Mouse (Mus musculus) ovary, postnatal 10 days (tissue): ENCODE measurements around the gene Ak2.
A peak's percentile ranks its signal among the peaks of the same experiment; 100 is the strongest.

Experiments used
- DNase-seq: peaks from one replicate; pipeline ENCODE4 v3.0.0; 2022; ENCODE audit warnings: low spot score

Ak2 gene

DNA sequence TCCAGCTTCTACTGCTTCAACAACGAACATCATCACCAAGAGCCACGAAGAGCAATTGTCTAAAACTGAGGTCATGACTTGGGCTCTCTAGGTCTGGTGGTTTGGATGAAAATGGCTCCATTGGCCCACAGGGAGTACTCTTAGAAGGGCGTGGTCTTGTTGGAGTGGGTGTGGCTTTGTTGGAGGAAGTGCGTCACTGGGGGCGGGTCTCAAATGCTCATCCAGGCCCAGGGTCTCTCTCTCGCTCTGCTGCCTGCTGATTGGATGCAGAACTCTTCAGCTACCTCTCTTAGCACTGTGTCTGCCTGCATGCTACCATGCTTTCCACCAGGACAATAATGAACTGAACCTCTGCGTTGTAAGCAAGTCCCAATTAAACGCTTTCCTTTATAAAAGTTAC lies 17.1 kb upstream of the Ak2 start:
- DNase-seq: no peak

DNA sequence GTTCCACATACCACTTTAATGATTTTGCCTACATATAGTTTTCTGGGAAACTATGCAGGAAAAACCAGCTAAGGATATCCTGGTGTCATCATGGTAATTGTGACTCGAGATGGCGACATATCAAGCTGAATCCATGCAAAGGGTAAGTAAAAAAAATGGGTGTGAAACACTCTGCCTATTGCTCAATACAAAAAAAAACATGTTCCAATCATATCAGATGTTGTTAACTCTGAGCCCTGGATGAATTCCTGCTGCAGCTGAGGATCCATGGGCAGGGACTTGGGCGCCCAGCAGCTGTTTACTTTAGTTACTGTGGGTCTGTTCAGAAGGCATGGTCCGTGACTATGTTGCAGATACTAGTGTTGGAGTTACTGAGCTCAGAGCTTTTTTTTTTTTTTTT lies 15.2 kb upstream of the Ak2 start:
- no peak for DNase-seq

DNA sequence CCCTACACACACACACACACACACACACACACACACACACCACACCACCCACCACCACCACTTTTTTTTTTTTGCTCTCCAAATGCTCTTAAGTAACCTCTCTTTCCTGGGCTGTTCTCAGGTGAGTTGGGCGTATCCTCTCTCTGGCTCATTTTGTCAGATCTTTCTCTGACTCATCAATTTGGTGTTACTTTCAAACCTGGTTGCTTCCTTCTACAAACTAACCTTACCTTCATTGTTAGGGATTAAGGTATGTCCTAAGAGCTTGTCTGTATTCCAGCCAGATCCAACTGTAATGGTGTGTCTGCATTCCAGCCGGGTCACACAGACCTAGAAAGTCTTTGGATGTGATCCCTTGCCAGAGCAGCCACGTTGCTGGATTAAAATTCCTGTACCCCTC lies 14.5 kb upstream of the Ak2 start:
- DNase-seq: no peak

DNA sequence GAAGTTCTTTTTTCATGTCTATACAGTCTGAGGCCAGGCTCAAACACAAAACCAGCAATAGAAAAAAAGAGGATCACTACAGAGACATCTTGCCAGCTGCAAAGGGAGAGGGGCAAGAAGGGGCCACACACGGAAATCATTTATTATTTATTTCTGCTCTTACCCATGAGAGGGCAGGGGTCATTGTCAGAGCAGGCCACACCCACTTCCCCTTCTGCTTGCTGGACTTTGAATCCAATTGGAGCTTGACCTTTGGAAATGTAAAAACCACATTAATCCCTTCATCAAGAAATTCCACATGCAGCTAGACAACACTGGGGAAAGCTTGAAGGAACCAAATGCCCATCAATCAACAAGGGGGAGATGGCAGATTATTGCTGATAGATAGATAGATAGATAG lies 13.1 kb upstream of the Ak2 start:
- DNase-seq: no peak

DNA sequence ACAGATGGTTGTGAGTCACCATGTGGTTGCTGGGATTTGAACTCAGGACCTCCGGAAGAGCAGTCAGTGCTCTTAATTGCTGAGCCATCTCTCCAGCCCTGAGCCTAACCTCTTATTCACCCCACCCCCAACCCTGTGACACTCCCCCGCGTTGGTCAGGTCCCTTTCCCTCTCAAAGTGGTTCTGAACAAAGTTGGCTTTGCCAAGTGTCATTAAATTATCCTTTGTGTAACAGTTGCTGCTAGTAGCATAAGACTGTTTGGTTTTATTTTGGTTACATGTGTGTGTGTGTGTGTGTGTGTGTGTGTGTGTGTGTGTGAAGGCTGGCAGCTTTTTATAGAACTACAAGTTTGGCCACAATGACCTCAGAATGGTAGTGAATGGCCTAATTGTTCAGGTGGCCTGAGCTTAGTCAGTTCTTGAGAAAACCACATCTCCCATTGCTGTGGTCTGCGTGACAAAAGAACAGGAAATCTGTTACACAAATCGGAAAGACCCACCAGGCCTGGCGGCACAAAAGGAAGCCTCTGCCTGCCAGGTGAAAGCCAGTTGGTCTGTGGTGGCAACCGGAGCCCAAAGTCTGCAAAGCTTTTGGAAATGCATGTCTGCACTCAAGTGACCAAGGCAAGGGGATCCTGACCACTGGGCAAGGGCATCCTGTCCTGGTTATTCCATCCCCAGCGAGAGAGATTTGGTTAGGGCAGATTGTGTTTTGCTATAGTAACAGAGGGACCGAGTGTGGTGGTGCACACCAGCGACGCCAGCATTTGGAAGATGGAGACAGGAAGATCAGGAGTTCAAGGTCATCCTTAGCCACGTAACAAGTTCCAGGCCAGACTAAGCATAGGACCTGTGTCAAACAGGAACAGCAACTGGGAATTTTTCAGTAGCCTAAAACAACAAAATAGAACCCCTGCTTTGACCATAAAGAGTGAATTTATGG lies 10.6 kb upstream of the Ak2 start:
- no peak for DNase-seq

DNA sequence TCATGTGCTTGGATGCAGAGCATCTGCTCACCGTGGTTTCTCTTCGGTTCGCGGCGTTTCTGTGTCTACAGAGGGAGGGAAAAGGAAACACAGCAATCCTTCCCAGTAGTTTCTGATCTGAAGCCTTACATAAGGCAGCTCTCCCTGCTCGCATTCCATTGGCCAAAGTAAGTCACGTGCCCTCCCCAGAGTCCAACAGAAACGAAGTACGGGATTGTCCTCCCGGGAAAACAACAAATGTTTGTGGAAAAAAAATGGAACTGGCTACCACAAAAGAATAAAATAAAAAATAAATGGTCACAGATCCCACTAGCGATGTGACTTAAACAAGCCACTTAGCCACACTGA lies 10.0 kb upstream of the Ak2 start:
- DNase-seq: no peak

DNA sequence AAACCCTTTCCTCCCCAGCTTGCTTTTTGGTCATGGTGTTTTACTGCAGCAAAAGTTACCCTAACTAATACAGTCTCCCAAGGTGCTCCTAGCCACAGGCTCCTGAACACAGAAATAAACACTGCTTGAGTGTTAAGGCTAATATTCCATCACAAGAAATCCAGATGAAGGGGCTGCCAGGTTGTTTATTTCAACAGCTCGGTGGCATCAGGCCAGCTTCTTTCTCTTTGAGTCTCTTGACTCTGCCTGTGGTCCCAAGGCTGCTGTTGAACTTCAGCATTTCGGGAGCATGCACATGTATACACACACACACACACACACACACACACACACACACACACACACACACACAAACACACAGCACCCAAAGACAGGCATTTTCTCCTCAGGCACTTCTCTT lies 8.6 kb upstream of the Ak2 start:
- no peak for DNase-seq

DNA sequence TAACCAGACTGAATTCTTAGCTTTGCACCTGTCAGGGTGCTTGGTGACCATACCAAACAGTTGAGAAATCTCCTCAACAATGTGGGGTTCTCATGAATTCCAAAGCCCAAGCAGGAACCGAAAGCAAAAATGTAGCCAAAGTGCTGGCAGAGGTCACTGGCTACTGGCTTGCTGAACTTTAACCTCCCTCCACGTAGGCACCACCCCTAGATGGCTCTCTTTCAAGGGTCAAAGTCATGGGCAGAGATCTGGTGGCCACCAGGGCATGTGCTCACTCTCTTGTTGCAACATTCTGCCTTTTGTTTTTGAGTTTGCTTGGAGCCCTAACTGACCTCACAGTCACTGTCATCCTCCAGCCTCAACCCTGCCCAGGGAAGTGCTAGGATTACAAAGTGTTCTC lies 8.1 kb upstream of the Ak2 start:
- DNase-seq: no peak

DNA sequence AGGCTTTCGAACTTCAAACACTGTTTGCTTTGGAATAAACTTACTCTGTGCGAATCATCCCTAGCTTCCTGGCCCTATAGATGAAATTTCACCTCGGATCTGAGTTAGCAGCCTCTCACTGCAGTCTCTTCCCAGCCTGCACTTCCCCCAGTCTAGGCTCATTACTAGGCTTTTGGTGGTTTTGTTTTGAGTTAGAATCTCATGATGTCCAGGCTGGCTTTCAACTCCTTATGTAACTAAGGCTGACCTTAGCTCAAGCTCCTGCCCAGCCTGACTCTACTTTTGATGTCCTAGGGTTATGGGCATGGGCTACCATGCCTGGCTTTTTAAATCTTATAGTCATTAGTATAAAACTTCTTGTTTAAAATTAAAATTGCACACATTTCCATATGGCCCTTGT lies 7.2 kb upstream of the Ak2 start:
- DNase-seq: no peak

DNA sequence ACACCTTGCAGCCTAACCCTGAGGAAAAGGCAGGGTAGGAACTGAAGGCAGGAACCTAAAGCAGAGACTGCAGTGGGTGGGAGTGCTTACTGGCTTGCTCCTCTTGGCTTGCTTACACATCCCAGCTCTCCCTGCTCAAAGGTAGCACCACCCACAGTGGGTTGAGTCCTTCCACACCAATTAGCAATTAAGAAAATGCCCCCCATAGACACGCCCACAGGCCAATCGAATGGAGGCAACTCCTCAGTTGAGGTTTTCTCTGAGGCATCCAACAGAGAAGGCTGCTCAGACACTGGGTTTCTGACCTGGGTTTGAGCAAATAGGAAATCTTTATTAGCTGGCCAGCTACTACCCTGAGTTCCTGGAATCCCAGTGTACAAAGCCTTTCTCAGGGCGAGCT lies 2.8 kb upstream of the Ak2 start:
- no peak for DNase-seq

DNA sequence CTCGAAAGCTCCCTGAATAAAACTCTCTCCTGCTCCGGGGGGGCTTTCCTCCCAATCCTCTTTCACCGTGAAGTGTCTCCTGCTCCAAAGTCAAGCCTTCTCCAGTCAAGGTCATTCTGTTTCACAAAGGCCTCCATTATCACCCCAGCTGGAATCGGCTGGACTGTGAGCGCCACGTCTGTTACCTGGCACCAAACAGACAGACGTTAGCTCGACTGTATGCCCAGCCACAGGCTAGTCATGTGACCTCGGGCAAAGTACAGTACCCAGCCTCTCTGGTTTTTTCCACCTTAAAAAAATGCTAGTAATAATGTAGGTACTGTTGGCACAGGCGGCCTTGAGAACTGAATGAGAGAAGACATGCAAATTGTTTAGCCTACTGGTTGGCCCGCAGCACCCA lies 2.1 kb upstream of the Ak2 start:
- no peak for DNase-seq

DNA sequence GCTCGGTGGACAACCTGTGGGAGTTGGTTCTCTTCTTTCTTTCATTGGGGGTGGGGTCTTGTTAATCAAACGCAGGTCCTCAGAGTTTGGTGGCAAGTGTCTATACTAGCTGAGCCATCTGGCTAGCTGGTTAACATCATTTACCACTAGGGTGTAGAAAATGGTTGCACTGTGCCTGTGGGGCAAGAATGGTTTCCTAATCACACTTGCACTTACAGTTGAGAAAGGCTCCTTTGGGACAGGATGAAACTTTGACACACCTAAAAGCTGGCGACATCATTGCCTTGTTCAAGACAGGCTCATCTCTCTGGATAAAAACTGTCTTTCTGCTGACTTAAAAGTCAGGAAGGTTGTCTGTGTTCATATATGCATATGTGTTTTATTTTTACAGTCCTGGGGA lies 418 bp downstream of the Ak2 start:
- no peak for DNase-seq

DNA sequence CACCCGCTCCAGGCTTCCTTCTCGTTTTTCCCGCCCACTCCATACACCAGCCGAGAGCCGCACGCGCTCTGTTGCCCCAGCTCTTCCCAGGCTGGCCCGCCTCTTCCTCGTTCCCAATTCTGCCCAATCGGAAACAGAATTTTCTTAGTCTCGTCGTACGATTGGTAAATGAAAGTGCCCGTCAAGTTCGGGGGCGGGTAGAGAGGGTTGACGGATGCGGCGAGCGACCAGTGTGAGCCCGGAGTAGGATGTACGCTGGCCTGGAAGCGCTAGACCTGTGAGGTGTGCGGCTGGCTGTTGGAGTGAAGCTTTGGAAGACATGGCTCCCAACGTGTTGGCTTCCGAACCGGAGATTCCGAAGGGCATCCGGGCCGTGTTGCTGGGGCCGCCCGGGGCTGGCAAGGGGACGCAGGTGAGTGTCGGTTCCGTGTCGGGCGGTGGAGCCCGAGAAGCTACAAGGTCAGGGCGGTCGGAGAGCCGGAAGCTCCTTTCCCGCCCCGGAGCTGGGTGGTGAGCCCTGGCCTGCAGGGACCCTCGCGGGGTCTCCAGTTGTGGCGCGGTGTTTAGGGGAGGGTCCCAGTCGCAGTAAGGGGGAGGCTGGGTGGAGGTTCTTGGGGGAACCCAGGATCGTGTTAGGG lies 1.4 kb downstream of the Ak2 start:
- DNase-seq: peak; percentile 95

DNA sequence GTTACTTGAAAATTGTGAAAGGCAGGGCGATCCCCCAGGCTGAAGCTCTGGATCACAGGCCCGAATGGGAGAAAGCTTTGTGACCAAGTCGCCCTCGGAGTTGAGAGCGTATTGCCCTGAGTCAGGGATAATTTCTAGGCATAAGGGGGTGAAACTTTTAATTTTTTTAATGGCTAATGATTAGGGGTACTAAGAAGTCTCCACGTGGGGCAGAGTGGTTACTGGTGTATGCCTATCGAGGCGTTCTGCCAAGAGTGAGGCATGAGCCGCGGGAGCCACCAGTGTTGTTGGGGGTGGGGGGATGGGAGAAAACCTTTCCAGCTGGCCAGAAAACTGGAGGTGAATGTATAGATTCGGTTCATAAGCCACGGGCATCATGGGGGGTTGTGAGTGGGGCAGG lies 1.9 kb downstream of the Ak2 start:
- no peak for DNase-seq

DNA sequence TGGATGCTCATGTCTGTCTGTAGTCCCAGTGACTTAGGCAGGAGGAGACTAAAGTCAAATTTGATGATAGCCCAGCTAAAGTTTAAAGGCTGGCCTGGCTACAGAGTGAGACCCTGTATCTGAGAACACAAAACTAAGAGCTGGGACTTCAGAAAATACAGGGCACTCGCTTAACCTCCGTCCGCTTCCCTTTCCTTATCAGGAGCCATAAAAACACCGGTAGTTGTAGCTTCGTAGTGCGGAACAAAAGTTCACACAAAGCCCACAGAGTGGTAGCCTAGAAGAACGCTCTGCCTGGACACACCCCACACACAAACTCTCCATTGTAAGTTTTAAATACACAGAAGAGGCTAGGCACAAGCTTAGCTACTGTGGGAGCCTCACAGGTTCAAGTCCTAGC lies 3.5 kb downstream of the Ak2 start:
- no peak for DNase-seq

DNA sequence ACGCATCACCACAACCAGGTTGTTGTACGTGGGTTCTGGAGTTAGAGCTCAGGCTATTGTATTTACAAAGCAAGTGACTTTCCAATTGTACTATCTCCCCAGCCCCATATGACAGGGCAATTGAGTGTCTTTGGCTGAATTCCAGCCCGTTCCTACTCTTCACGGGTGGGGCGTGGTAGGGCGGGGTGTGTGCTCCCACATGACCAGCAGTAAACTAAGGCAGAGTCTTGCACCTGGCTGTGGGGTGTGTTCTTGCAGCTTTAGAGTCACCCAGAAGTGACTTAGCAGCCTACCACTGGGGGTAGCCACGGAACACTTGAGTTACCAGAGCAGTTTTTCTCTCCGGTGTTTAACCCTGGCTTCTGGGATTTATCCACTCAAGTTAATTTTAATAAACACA lies 5.5 kb downstream of the Ak2 start:
- no peak for DNase-seq

DNA sequence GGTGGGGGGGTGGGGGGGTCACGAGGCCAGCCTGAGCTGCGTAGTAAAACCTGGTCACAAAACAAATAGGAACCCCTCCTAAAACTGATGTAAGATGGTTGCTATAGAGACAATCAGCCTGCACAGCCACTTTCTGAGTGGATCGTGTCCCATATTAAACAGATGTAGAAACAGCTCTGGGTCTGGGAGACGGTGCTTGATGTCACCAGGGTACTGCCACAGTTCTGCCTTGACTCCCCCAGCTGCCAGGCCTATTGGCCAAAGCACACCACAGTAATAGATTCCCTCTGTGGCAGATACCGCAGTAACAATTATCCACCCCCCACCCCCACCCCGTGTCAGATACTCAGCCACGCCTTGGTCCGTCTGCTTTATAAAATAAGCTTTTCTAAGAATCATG lies 6.6 kb downstream of the Ak2 start:
- no peak for DNase-seq

DNA sequence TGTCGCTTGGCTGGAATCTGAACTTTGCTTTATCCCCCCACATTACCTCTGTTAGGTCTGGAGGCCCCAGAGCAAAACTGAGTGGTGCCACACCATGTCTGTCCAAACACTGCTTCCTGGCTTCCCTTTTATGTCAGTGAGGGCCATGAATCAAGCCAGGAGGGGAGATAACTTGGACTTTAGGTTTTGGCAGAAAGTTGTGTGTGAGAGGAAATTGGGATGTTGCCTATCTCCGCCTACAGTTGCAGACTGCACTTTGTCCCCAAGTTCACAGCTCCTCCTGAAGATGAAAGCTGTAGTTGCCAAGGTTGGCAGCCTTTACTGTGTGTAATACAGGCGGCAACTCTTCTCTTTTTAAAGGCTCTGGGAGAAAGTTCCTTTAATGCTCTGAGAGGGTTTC lies 9.0 kb downstream of the Ak2 start:
- DNase-seq: no peak

DNA sequence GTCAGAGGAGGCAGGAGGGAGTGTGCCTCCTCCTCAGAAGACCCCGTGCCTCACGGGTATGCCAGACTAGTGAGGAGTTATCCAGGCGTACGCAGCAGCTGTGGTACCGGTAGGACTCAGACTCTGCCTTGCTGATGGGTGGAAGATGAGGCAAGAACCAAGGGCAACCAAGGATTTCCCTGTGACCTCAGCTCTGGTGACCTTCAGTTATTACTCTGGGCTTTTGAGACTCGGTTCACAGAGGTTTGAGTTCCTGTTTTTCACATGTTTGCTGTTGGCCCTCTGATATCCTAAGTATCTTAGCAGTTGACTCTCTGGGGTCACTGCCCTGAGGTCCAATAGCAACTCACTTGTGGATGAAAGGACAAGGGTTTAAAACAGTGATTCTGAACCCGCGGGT lies 12.0 kb downstream of the Ak2 start:
- DNase-seq: no peak

DNA sequence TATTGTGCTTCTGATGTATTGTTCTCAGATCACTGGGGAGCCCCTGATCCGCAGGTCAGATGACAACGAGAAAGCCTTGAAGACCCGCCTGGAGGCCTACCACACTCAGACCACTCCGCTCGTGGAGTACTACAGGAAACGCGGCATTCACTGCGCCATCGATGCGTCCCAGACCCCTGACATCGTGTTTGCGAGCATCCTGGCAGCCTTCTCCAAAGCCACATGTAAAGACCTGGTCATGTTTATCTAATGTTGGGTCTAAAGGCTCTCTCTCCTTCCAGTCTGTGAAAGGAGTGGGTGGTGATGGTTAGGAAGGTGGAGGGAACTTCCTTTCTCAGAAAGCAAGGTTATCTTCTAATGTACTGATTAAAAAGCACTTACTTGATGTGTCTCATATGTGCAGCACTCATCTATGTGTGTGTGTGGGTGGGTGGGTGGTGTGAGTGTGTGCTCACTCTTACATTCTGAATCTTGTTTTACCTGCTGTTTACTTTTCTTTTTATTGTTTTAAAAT lies 16.3 kb downstream of the Ak2 start:
- DNase-seq: no peak

DNA sequence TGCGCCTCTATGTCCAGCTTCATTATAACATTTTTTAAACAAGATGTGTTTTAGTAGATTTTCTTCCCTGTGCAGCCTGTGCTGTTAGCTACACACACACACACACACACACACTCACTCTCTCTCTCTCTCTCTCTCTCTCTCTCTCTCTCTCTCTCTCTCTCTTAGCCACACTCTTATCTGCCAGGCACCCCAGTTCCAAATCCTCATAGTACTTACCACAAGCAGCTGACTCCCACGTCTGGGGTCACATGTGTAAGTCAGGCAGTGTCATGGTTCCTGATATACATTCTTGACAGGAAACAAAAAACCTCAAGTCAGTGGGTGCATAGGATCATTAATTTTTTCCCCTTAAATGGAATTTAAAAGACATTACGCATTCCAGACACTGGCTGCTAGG lies 16.9 kb downstream of the Ak2 start:
- DNase-seq: no peak

DNA sequence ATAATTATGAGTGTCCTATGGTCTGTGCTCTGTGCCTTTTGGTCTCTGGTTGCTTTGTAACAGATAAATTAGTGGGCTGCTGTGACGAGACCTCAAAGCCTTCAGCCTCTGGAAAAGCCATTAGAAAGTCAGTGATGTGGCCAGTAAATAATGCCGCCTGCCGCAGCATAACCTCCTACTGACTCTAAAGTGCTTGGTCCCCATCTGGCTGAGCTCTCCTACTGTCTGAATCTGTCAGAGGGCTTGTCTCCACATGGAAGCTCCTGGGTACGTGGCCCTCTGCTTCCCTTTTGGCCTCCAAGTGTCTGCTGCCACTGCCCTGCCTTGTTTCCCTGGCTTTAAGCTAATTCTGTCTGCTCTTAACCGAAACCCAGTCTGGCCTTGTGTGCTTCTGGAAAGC lies 17.8 kb downstream of the Ak2 start:
- DNase-seq: no peak

DNA sequence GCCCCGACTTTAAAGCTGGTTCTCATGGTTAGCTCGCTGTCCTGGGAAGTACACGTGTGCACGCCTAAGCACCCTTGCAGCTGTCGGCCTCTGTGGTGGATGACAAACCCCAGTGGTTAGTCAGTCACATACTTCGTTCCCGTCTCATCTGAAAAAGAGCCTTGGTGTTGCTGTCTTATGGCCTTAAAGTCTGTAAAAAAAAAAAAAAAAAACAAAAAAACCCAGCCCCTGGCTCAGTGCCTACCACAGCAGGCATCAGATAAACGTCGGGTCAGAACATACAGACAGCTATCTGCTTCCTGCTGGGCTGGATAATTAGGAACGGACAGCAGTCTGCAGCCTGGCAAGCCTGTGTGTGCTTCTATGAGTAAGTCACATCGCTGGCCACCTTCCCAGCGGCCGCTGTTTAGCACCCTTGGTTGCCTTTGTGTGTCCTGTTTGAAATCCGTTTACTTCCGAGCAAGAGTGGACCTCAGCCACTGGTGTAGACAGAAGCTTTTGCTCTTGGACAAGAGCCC lies 19.9 kb downstream of the Ak2 start:
- no peak for DNase-seq
